Mouse (Mus musculus) hindbrain, embryonic 14.5 days (tissue): Measurements from ENCODE around the gene Dpp6. TPM values are rescaled to one million over a fixed set of nuclear protein-coding genes. Genes with fewer than 3 reads are reported as not detected.

ENCODE experiments used
- ATAC-seq: fragments of 200-750 bp; cut with Nextera tagmentation; 2 replicates; pipeline ENCODE4 v1.8.0; 2017; ENCODE audit warnings: moderate number of reproducible peaks, mild to moderate bottlenecking, moderate TSS enrichment, moderate library complexity; ENCODE audit not compliant: low FRiP score
- DNase-seq: peaks from one replicate; pipeline ENCODE4 v3.0.0-alpha.2; 2015; ENCODE audit warnings: low spot score
- H3K27ac ChIP-seq: fragments of 300-500 bp; sonication (generic); 2 replicates; pipeline ENCODE4 v1.5.1; 2014; ENCODE audit warnings: mild to moderate bottlenecking, moderate library complexity
- H3K27me3 ChIP-seq: fragments of 300-500 bp; sonication (generic); 2 replicates; pipeline ENCODE4 v1.6.1; 2014; ENCODE audit warnings: mild to moderate bottlenecking, low read length, mixed read lengths; ENCODE audit not compliant: control insufficient read depth, insufficient read depth
- H3K36me3 ChIP-seq: fragments of 300-500 bp; sonication (generic); replicated peaks from 2 replicates; pipeline ENCODE4 v1.6.1; 2014; ENCODE audit not compliant: control insufficient read depth, insufficient read depth
- H3K4me1 ChIP-seq: fragments of 300-500 bp; sonication (generic); replicated peaks from 2 replicates; pipeline ENCODE4 v1.6.1; 2014; ENCODE audit warnings: antibody characterized with exemption, low read length, mixed read lengths; ENCODE audit not compliant: control insufficient read depth, insufficient read depth
- H3K4me2 ChIP-seq: fragments of 300-500 bp; sonication (generic); replicated peaks from 2 replicates; pipeline ENCODE4 v1.6.1; 2014; ENCODE audit warnings: mild to moderate bottlenecking, moderate library complexity
- H3K4me3 ChIP-seq: fragments of 300-500 bp; sonication (generic); replicated peaks from 2 replicates; pipeline ENCODE4 v1.5.1; 2014; ENCODE audit warnings: mild to moderate bottlenecking, low read length
- H3K9ac ChIP-seq: fragments of 300-500 bp; sonication (generic); 2 replicates; pipeline ENCODE4 v1.6.1; 2014
- H3K9me3 ChIP-seq: fragments of 300-500 bp; sonication (generic); 2 replicates; pipeline ENCODE4 v1.6.1; 2016; ENCODE audit warnings: low read length; ENCODE audit not compliant: control insufficient read depth
- WGBS: fragments of 180-500 bp; shearing (Covaris S2); extraction: QIAGEN DNeasy Blood & Tissue Kit; methylation state at CpG from one replicate; pipeline ENCODE4 v1.1.7; 2014; 5-methylcytosine and 5-hydroxymethylcytosine counted together
- polyA plus RNA-seq: library from polyadenylated mRNA; unstranded; fragments of >200 nt; fragmentation: Nextera tagmentation; extraction: Ambion mirVana; gene quantifications from 2 replicates; pipeline ENCODE4 v1.2.1, GENCODE M21; 2014

Dpp6 gene
- polyA plus RNA-seq, 1 experiment from 2014 or later = 86.7 TPM

DNA sequence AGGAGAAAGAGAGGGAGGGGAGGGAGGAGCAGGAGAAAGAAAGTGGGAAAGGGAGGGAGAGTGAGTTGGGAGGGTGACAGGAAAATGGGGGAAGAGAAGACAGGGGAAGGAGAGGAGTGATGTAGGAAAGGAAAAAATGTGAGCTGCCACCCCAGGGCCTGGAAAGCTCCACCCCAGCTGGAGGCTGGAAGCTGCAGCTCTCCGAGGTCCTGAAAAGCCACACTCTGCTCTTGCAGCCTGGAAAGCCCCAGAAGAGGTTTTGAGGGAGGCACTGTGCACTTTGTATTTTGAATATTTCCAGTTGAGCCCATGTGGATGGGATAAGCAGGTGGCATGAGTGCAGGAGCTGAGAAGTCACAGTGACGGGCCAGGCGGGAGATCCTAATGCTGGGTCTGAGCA is 77.3 kb downstream of the Dpp6 start:
- Histone ChIP-seq H3K9me3 (no peaks in the 10 kb centered on the region), H3K4me2 (no peak overlapping the region), H3K9ac (no peak overlapping the region), H3K4me3 (no peak overlapping the region), H3K27ac (no peak overlapping the region), H3K4me1 (no peaks in the 10 kb centered on the region), H3K36me3 (no peaks in the 10 kb centered on the region), H3K27me3 (no peaks in the 10 kb centered on the region)
- no peak for DNase-seq
- WGBS = 29% methylated on average over 3 of the region's 3 CpGs
- ATAC-seq = no peak

DNA sequence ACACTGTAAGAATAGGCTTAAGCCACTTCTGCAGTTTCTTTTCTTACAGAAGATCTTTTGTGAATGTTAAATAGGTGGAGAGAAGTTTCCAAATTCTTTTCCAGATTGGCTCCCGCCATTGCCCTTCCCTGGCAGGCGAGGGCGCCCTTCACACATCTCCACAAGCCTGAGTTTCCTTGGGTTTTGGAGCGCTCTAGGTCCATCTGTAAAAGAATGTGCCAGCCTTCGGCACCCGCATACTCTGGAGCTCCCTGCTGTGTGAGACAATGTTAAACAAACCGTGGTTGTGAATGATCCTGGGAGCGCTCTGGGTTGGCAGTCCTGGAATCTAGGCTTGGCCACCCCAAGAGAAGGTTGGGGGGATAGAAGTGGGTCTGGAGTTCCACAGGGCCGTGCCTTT is 86.8 kb downstream of the Dpp6 start:
- ATAC-seq = peak; percentile 25; the same call in 1 of the 2 replicates
- WGBS = 2% methylated on average over 9 of the region's 9 CpGs
- Histone ChIP-seq H3K9me3 (no peaks in the 10 kb centered on the region), H3K36me3 (no peaks in the 10 kb centered on the region), H3K9ac (peak overlapping the region; percentile 65), H3K4me1 (peaks cover 29% of the 10 kb centered on the region), H3K4me2 (peak overlapping the region; percentile 71), H3K27me3 (no peaks in the 10 kb centered on the region; the same call in 1 of the 2 replicates), H3K27ac (peak overlapping the region; percentile 83), H3K4me3 (peak overlapping the region; percentile 43)
- DNase-seq = peak; percentile 42

DNA sequence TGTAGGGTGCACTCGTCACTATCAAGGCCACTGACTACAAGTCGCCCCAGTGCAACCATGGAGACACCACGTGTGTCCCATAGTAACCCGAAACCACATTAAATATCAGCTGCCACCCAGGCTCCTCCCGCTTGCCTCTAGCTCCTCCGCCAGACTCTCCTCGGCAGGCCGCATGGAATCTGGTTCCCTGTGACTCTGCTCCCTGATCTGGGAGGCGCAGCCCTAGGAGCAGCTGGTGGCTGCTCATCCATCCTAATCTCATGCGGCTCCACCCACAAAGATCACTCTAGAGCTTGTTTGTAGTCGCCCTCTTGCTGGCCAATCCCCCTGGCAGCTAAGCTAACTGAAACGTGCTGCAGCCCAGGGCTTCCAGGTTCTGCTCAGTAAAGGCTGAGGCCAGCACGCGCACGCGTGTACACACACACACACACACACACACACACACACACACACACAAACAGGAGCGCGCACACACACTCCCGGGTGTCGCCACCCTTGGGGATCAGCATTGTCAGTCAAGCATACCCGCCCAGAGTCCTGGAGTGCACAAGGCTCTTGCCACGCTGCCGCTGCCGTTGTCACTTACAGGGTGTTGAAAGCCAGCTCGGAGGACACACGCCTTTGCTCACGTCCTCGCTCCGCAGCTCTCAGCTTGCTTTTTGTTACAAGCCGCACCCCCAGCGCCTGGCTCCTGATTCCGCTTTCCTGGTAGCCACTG is 87.5 kb downstream of the Dpp6 start:
- WGBS = under 1% methylated on average over 32 of the region's 32 CpGs
- Histone ChIP-seq H3K4me3 (peak overlapping the region; percentile 43), H3K27ac (peak overlapping the region; percentile 83), H3K9me3 (no peaks in the 10 kb centered on the region), H3K9ac (peak overlapping the region; percentile 65), H3K4me1 (peaks cover 29% of the 10 kb centered on the region), H3K36me3 (no peaks in the 10 kb centered on the region), H3K27me3 (no peaks in the 10 kb centered on the region; the same call in 1 of the 2 replicates), H3K4me2 (peak overlapping the region; percentile 71)
- peak; percentile 92 for ATAC-seq
- peak; percentile 69 for DNase-seq

DNA sequence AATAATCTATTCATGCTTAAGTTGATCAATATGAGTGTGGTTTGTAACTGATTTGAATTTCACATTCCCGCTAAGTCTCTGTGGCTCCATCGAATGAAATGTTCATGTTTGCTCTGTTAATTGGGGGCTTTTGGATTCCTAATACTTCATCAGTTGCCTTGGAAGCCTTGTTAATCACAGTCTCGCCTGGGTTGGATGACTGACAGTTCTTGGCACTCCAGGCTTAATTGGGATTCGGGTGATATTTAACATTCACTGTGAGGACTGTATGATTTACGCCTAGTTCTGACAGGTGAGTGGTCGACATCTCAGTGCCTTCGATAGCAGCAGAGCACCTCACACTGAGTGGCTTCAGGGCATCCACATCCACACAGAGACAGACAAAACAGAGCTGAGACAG is 90.1 kb downstream of the Dpp6 start:
- 54% methylated on average over 7 of the region's 7 CpGs for WGBS
- Histone ChIP-seq H3K9ac (no peak overlapping the region), H3K4me3 (peak overlapping the region; percentile 43; the same call in 1 of the 2 replicates)

DNA sequence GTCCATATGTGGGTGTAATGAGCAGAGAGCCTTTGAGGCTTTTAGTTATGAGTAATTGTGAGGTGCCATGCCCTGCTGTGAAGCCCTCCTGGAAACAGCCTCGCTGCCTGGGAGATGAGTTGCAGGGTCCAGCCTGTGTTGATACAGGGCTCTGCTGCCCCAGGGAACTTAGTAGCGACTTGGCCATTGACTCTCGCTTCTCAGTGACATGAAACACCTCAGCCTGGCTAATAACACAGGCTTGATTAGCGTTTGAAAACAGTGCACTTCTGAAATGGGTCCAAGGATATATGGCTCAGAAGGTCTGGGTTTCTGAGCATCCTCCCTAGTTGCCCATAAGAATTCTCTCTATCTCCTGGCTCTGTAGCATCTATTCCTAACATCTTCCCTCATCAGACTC is 91.6 kb downstream of the Dpp6 start:
- ATAC-seq (no peak), DNase-seq (no peak)
- WGBS = 69% methylated on average over 4 of the region's 4 CpGs
- H3K27me3 ChIP-seq = no peaks in the 10 kb centered on the region
- no peak overlapping the region for H3K4me2 ChIP-seq
- peaks cover 29% of the 10 kb centered on the region for H3K4me1 ChIP-seq
- no peaks in the 10 kb centered on the region for H3K36me3 ChIP-seq
- H3K27ac ChIP-seq = no peak overlapping the region
- no peak overlapping the region for H3K9ac ChIP-seq
- no peak overlapping the region for H3K4me3 ChIP-seq
- H3K9me3 ChIP-seq = no peaks in the 10 kb centered on the region

More for the DNA sequence above, 90.1 kb downstream of the Dpp6 start:
- DNase-seq = no peak
- H3K27me3 ChIP-seq = no peaks in the 10 kb centered on the region; the same call in 1 of the 2 replicates
- H3K9me3 ChIP-seq = no peaks in the 10 kb centered on the region
- no peak overlapping the region for H3K27ac ChIP-seq
- H3K4me1 ChIP-seq = peaks cover 29% of the 10 kb centered on the region
- ATAC-seq = no peak
- no peaks in the 10 kb centered on the region for H3K36me3 ChIP-seq
- peak overlapping the region; percentile 71 for H3K4me2 ChIP-seq

DNA sequence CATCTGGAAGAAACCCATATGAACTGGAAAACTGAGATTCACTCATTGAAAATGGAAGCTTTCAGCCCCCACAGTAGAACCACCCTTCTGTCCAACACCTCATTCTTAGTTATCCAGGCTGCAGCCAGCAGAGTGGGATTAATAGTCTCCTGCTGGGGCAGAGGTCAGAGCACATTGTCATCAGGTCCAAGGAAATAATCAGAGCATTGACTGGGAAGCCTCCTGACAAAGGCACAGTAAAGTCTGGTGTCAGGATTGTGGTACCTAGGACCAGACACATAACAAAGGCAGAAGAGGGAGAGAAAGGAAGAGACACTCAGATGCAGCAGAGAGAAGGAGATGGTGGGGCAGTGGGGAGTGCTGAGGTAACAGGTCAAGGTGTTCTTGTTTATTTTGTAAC is 93.3 kb downstream of the Dpp6 start:
- no peaks in the 10 kb centered on the region for H3K9me3 ChIP-seq
- DNase-seq (no peak), ATAC-seq (no peak)
- no peak overlapping the region for H3K4me3 ChIP-seq
- no peak overlapping the region for H3K4me2 ChIP-seq
- no peaks in the 10 kb centered on the region for H3K27me3 ChIP-seq
- H3K27ac ChIP-seq = no peak overlapping the region
- peaks cover 20% of the 10 kb centered on the region for H3K4me1 ChIP-seq
- no peaks in the 10 kb centered on the region for H3K36me3 ChIP-seq
- no peak overlapping the region for H3K9ac ChIP-seq

DNA sequence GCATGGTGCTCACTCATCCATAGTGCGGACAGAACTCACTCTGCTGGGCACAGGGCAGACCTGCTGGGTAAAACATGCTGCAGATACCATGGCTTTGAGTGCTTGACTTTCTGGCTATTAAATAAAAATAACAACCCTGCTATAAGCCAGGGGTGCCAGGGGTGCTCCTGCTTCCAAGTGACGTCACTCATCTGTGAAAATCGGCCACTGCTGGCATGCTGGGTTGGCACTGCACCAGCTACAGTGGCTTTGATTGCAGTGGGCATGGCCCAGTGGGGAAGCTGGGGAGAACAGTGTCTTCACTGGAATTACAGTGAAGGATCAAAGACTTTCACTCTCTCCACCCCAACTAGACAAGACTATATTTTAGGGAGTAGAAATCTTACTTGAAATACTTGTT is 95.0 kb downstream of the Dpp6 start:
- Histone ChIP-seq H3K4me1 (peaks cover 4% of the 10 kb centered on the region; the same call in 1 of the 2 replicates), H3K27ac (no peak overlapping the region), H3K9me3 (no peaks in the 10 kb centered on the region), H3K9ac (no peak overlapping the region), H3K4me2 (no peak overlapping the region), H3K4me3 (no peak overlapping the region), H3K36me3 (no peaks in the 10 kb centered on the region), H3K27me3 (no peaks in the 10 kb centered on the region)
- ATAC-seq (no peak), DNase-seq (no peak)
- 75% methylated on average over 3 of the region's 3 CpGs for WGBS

DNA sequence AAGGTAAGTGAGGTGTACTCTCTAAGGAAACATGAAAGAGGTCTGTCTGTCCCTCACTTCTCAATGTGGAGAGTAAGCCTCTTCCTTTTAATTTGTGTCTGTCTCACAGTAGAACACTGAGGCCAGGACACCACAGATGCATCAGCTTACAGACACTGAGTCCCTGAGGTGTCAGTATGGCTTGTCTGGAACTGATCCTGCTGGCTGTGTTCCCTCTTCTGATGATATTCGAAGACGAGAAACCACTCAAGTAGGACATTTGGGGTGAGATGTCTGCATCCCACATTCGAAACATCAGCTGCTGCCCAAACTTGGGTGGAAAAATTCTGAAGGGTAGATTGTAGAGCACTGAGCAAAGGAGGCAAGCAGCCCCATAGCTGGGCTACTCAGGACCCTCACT is 101.8 kb downstream of the Dpp6 start:
- H3K9me3 ChIP-seq = no peaks in the 10 kb centered on the region
- WGBS = 93% methylated on average over 3 of the region's 3 CpGs
- no peak overlapping the region for H3K4me3 ChIP-seq
- ATAC-seq (no peak), DNase-seq (no peak)
- H3K4me1 ChIP-seq = no peaks in the 10 kb centered on the region
- no peaks in the 10 kb centered on the region for H3K27me3 ChIP-seq
- H3K9ac ChIP-seq = no peak overlapping the region
- no peaks in the 10 kb centered on the region for H3K36me3 ChIP-seq
- H3K4me2 ChIP-seq = no peak overlapping the region
- H3K27ac ChIP-seq = no peak overlapping the region

DNA sequence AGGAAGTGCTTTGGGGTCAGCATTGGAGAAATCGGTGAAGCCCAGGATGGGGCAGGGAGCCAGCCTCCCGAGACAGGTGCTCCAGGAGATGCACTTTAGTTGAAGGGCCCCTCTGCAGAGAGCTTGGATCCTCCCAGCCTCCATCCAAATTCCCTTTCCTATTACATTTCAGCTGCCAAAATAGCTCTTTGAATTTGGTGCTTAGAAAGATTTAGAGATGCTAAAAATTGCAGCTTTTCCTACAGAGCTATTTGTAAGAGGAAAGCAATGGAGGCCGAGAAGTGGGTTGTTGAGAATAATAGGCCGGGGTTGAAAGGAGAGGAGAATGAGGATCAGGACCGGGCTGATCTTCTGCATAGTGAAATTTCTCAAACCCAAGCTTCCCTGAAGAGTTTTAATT is 107.5 kb downstream of the Dpp6 start:
- Histone ChIP-seq H3K4me3 (no peak overlapping the region), H3K4me1 (no peaks in the 10 kb centered on the region), H3K36me3 (no peaks in the 10 kb centered on the region), H3K27ac (no peak overlapping the region), H3K9me3 (no peaks in the 10 kb centered on the region), H3K4me2 (no peak overlapping the region), H3K27me3 (no peaks in the 10 kb centered on the region), H3K9ac (no peak overlapping the region)
- ATAC-seq = no peak
- 91% methylated on average over 5 of the region's 5 CpGs for WGBS
- DNase-seq = no peak
